Mouse (Mus musculus): ENCODE results near the gene Ccl27a.
"Not testable (repeated sequence)": the region's sequence is repeated elsewhere in the genome, so short reads cannot be mapped to it uniquely, and the experiment has no call there.

- not testable (repeated sequence) for TF ChIP-seq CTCF (IDR thresholded peaks at IDR 0.05; ENCODE audit: borderline replicate concordance, insufficient read depth, low read depth, low read length)
- TF ChIP-seq POLR2A (IDR thresholded peaks at IDR 0.05; ENCODE audit: borderline replicate concordance, insufficient read depth, low read length) = 0 out of 2 replicates have a peak, but pooled peaks have one; percentile 14
These were observed 545 bp downstream of the Ccl27a start for GRCm38 (mm10) chr4:41773502-41773901.

All from cerebellum, adult 2 months (tissue).